Mouse (Mus musculus) brain, embryonic 14.5 days (tissue): ENCODE results near the gene Ranbp3. TPM values are rescaled to one million over a fixed set of nuclear protein-coding genes. Genes with fewer than 3 reads are reported as not detected.

ENCODE experiments used
- DNase-seq: peaks from one replicate; pipeline ENCODE4 v3.0.0-alpha.2; 2011; ENCODE audit warnings: low read depth
- CTCF ChIP-seq: fragments of 200-500 bp; IDR thresholded peaks from 2 replicates; pipeline ENCODE4 v1.5.1; 2012; ENCODE audit warnings: inconsistent platforms, mild to moderate bottlenecking, moderate library complexity, borderline replicate concordance; ENCODE audit not compliant: insufficient read depth, insufficient read length; ENCODE audit errors: extremely low read depth
- POLR2A ChIP-seq: fragments of 200-500 bp; IDR thresholded peaks from 2 replicates; pipeline ENCODE4 v1.6.1; 2012; ENCODE audit warnings: mild to moderate bottlenecking, inconsistent platforms, borderline replicate concordance; ENCODE audit not compliant: poor library complexity, insufficient read depth, insufficient read length, severe bottlenecking; ENCODE audit errors: extremely low read depth
- polyA plus RNA-seq: library from polyadenylated mRNA; depleted of rRNA; stranded (reverse); fragments of >200 nt; gene quantifications from 2 replicates; pipeline ENCODE4 v1.2.3, GENCODE M21; 2012

The Ranbp3 gene
- polyA plus RNA-seq, 1 experiment: 146 TPM

DNA sequence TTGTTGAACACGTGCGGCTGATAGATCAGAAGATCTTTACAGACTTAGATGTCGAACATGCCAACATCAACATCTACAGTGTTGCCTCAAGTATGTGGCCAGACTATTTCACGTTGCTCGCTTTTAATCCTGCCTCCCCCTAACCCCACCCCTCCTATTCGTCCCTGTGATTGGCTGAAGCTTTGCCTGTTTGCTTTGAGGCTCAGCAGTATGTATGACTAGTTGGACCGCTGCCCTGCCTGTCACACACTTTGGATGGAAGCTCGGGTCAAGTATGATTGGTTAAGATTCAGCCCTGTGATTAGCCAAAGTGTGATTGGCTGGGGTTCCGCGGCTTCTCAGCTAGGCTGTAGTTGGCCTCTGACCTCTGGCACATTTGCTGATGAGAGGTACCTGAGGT is 21.3 kb upstream of the Ranbp3 start:
- TF ChIP-seq CTCF (no peak), POLR2A (no peak)
- peak; percentile 39 for DNase-seq

DNA sequence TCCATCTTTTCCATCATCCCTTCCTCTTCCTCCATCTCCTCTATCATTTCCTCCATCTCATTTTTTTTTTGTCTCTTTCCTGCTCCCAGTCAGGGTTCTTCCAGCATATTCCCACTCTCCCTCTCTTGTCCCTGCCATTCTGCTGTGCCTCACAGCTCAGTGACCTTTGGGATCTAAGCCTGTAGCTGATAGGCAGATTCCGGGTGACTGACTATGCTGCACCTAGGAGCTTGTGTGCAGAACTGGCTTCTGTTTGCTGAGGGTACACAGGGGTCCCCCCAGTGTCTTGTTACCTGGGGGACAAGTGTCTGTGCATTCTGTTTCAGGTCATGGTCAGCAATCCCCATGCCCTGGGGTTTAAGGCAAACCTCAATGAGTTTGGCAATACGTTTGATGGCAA is 18.3 kb upstream of the Ranbp3 start:
- TF ChIP-seq CTCF (no peak), POLR2A (no peak)

DNA sequence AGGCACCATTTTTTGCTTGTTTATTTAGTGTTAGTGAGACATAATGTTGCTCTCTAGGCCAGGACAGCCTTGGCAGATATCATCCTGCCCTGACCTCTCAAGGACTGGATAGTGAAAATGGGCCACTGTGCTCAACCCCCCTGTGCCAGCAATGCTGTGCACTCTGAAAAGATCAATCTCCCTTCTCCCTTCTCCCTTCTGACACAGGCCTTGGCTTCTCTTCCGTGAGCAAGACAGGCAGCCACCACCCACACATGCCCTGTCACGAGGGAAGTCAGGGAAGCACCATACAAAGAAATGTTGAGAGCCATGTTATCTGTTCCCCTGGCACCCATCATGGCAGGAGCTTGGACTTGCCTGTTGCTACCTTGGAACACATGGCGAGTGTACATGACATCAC is 17.8 kb upstream of the Ranbp3 start:
- no peak for TF ChIP-seq CTCF
- TF ChIP-seq POLR2A: no peak
- DNase-seq: no peak

More for the DNA sequence above, 18.3 kb upstream of the Ranbp3 start:
- DNase-seq: no peak

DNA sequence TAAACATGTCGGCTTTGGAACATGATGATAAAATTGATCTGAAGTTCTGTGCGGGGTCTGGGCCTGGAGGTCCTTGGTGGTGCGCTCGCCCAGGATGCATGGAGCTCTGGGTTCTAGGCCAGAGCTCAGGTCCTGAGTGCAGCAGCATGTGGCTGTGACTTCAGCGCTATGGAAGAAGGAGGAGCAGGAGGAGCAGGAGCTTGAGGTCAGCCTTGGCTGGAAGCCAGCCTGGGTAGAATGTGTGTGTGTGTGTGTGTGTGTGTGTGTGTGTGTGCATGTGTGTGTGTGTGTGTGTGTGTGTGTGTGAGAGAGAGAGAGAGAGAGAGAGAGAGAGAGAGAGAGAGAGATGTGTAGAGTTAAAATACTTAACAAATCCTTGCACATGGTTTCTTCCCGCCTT is 16.9 kb upstream of the Ranbp3 start:
- TF ChIP-seq CTCF (no peak), POLR2A (no peak)
- DNase-seq: peak; percentile 31

DNA sequence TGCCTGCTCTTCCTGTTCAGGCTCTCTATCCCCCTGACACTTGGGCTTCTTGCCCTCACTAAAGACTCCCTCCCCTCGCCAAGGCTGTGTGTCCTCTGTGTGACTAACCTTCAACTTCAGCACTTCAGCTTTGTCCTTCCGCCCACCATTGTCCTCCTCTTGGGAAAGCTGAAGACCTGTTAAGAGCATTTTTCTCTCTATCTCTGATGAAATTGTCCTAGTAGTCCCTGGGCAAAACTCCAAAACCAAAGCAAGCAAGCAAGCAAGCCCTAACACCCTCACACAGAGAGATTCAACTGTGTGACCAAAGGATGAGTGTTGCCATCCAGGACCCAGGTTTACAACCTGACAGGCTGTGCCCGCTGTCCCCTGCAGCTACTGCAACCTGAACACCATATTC is 9.4 kb upstream of the Ranbp3 start:
- no peak for DNase-seq
- TF ChIP-seq POLR2A: no peak
- TF ChIP-seq CTCF: no peak

DNA sequence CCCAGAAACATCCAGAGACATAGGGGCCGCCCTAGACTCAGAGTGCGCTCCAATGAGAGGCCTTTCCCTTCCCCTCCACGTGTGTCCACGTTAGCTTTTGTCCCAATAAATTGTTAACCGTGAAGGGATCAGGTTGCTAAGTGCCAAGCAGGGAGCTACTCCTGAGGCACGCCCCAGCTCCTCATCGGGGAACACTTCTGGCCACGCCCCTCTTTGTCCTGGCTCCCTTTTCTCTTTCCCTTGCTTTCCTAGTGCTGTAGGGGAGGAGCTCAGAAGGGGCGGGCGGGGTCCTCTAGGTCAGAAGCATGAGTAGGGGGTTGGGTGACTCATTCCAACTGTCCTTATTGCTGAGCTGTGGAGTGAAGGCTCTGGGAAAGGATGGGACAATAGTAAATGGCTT is 8.8 kb upstream of the Ranbp3 start:
- peak; percentile 16 for DNase-seq

DNA sequence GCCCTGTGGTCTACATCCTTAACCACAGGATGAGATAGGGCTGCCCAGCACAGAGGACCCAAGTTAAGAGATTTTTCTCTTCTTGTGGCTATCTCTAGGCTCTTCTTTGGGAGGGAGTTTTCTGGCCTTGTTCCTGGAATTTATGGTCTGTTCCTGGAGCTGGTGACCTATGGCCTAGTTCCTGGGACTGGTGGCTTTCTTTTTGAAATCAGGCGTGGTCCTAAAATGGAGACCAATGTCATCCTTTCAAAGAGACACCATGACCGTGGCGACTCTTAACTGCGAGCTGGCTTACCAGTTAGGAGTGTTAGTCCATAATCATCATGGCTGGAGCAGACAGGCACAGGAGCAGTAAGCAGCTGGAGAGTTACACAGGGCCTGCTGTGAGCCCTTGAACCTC is 6.7 kb upstream of the Ranbp3 start:
- no peak for TF ChIP-seq CTCF
- no peak for TF ChIP-seq POLR2A
- DNase-seq: no peak

More for the DNA sequence above, 8.8 kb upstream of the Ranbp3 start:
- TF ChIP-seq CTCF (no peak), POLR2A (no peak)

DNA sequence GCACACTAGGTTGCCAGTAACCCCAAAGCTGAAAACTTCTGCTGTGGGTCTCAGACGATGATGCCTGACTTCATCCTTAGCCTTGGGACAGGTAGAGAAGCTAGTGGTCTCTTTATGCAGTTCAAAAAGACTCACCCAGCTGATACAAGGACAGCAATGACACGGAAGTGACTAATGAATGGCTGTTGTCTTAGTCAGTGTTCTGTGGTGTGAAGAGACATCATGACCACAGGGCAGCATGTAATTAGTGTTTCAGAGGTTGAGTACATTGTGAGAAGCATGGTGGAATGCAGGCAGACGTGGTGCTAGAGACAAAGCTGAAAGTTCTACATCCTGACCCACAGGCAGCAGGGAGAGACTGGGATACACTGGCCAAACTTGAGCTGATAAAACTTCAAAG is 5.5 kb upstream of the Ranbp3 start:
- DNase-seq: no peak
- TF ChIP-seq POLR2A (no peak), CTCF (no peak)

DNA sequence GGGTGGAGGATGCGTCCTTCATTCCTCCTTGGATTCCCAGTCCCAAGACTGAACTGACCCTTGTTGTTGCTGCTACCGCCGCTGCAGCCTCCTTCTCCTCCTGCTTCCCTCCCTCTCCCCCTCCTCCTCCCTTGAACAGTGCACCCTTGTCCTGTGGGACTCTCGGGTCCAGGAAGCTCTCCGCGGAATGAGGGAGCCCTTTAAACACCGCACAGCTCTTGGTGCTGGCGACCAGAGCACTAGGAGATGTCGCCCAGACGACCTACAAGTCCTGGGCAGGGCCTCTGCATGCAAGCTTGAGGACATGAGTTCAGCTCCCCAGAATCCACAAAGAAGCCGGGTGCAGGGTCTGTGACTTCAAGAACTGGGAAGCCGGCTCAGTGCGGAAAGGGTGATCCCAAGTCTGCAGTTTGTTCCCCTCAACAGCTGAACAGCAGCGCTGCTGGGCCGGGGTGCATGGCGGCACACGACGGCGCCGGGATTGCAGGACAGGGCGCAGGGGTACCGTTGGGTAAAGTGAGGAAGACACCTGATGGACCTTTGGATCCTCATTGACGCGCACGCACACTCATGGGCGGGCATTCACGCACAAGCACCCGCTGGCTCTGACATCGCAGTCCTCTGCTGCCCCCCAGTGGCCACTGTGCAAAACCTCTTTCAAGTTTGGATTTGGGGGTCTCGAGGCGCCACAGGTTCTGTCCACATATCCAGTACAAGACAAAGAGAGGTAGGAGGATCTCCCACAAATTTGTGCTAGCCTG is 4.5 kb upstream of the Ranbp3 start:
- TF ChIP-seq CTCF (peak; percentile 96), POLR2A (no peak)
- peak; percentile 93 for DNase-seq

DNA sequence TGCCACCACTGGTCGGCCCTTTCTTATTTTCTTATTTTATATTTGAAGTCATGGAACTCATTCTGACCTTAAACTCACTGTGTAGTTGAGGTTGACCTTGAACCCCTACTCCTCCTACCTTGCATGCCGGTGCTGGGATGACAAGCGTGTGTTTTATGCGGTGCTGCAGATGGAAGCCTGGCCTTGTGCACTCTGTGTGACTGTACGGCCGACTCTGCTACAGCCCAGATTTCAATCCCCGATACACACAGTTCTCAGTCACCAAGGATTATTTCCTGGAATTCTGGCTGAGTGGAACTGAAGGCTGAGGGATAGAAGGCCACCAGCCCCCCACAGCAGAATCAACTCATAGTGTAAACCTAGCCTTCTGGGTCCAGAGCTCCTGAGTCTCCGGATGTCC is 3.3 kb upstream of the Ranbp3 start:
- DNase-seq: no peak
- TF ChIP-seq POLR2A: no peak
- TF ChIP-seq CTCF: no peak

DNA sequence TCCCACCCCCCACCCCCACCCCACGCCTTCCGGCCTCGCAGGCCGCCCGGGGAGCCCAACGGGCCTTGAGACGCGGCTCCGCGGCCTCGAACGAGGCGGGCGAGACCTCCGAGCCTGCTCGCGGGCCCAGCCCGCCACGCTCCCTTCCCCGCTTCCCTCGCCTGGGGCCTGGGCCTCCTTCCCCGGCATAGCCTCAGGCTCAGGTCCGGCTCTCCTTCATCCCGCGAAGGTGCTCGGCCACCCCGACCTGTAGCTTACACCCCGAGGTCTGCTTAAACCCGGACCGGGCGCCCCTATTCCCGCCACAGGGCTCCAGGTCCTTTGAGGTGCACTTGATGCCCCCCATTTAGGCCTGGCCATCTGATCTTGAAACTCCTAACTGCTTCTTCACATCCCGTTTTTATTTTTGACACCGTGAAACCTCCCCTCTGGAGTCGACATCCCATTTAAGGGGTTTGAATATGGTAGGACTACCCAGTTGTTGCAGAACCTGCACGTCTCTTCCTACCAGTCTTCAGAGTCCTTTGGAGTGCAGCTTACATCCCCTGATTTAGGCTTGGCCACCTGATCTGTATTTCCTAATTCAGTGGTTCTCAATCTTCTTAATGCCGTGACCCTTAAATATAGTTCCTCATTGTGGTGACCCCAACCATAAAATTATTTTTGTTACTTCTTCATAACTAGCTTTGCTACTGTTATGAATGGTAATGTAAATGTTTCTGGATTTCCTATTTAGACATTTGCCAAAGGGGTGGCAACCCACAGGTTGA is 738 bp downstream of the Ranbp3 start:
- DNase-seq: peak; percentile 6
- TF ChIP-seq POLR2A: no peak
- TF ChIP-seq CTCF: no peak

DNA sequence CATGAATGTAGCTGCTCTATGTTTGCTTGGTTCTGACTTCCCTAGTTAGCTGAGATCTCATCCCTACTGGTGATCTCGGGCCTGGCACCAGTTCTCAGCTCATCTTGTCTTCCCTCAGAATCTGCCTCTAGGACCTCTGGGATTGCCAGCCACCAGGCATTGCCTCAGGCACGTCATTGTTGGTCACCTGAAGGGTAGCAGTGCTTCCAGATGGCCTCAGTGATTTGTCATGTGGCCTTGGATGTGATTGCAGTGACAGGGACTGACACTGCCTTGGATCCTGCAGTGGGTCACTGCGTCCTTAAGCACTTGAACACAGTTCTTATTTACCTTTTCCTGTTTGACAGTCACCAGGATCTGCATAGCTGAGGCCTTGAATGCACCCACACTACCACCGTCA is 8.7 kb downstream of the Ranbp3 start:
- no peak for TF ChIP-seq CTCF
- no peak for TF ChIP-seq POLR2A
- DNase-seq: no peak

DNA sequence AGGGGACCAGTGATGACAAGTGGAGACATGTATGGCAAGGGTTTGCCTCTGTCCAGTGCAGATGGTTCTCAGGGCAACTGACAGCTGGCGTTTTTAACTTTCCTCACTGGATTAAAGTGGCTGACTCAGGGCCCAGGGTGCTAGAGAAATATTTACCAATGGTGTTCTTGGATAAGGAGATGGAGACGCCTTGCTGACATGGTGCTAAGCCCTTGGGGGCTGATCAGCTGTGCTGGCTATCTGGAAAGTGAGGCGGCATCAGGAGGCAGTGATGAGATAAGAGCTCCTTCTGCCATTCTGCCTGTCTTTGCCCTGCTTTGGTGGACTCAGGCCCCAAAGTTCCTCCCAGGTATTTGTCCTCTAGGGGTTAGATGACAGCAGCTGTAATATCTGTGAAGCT is 9.8 kb downstream of the Ranbp3 start:
- no peak for DNase-seq
- TF ChIP-seq POLR2A: no peak
- TF ChIP-seq CTCF: no peak
